ENCODE assay signal across 8 mouse cellular contexts in the genomic region with DNA sequence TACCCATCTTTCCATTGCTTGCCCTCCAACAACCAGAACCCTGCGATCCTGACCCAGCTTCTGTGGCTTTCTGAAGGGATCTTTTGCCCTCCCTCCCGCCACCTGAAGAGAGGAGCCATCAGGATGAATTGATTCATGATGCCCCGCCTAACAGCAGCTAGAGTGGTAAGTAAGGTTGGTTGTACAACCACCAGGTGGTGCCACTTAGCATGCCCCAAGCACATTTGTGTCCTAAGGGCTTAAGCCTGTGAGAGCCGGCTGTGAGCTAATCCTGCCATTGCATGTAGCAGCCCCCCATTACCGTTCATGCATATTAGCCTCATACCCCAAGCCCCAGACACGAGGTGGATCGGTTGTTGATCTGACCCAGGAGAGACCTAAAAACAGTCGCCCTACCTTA. TPM values are rescaled to one million over a fixed set of nuclear protein-coding genes. Genes with fewer than 3 reads are reported as not detected.
DNase-seq lines count a peak whose midpoint lies in the region; ATAC-seq and TF ChIP-seq lines count a peak whose summit lies in the region.

No protein-coding gene starts in this region.

- peak; percentile 74 for DNase-seq in cerebellum, adult 11-12 months
- peak; percentile 74 to 78 for DNase-seq in cerebellum, postnatal 10 days
- peak in 1 of 2 experiments; percentile 65 for DNase-seq in heart, adult 2 months
- peak; percentile 74 for DNase-seq in lung, postnatal 14 days
- peak; percentile 22 for DNase-seq in right cerebral cortex, postnatal 4 days

- H3K27me3 ChIP-seq in ES-Bruce4 (ENCODE audit: control insufficient read depth, insufficient read depth, low read length, poor library complexity, severe bottlenecking): no peaks in the 10 kb centered on the region
- H3K27me3 ChIP-seq in heart, adult 2 months (ENCODE audit: control insufficient read depth, insufficient read depth, low read length): no peaks in the 10 kb centered on the region
- H3K27me3 ChIP-seq in kidney, embryonic 14.5 days (ENCODE audit: control insufficient read depth, insufficient read depth, low read length): no peaks in the 10 kb centered on the region

- H3K9ac ChIP-seq in ES-Bruce4 (ENCODE audit: low read depth, poor library complexity, severe bottlenecking): peak overlapping the region; percentile 94
- no peak overlapping the region; the same call in 1 of the 2 replicates for H3K9ac ChIP-seq in heart, adult 2 months (ENCODE audit: low read depth, low read length)
- H3K9ac ChIP-seq in kidney, embryonic 14.5 days (ENCODE audit: low read depth, low read length): peak overlapping the region; percentile 89; the same call in 1 of the 2 replicates

- H3K4me1 ChIP-seq in ES-Bruce4 (ENCODE audit: control insufficient read depth, insufficient read depth, low read length): peaks cover 5% of the 10 kb centered on the region
- peaks cover 7% of the 10 kb centered on the region for H3K4me1 ChIP-seq in heart, adult 2 months (ENCODE audit: control insufficient read depth, insufficient read depth, low read length)
- H3K4me1 ChIP-seq in kidney, embryonic 14.5 days (ENCODE audit: control insufficient read depth, insufficient read depth, low read length): peaks cover 30% of the 10 kb centered on the region

- no peak for TF ChIP-seq EP300 in ES-Bruce4 (IDR thresholded peaks at IDR 0.05; ENCODE audit: insufficient read depth, low read depth, low read length)
- no peak for TF ChIP-seq EP300 in heart, adult 2 months (IDR thresholded peaks at IDR 0.05; ENCODE audit: insufficient read depth, low read depth, low read length)

- peak overlapping the region; percentile 61 for H3K4me3 ChIP-seq in ES-Bruce4 (ENCODE audit: low read depth, low read length)
- H3K4me3 ChIP-seq in heart, adult 2 months: peak overlapping the region; percentile 84; the same call in 1 of the 2 replicates
- H3K4me3 ChIP-seq in kidney, embryonic 14.5 days (ENCODE audit: low read length): peak overlapping the region; percentile 87; the same call in 1 of the 2 replicates

- WGBS in heart, adult 2 months: 12% methylated on average over 8 of the region's 8 CpGs
- WGBS in kidney, embryonic 14.5 days: 2% methylated on average over 8 of the region's 8 CpGs

- no peak for ATAC-seq in cerebellum, adult (ENCODE audit: insufficient number of reproducible peaks, low FRiP score, low TSS enrichment)
- ATAC-seq in kidney, embryonic 14.5 days (ENCODE audit: low FRiP score, low TSS enrichment): no peak

- peak overlapping the region; percentile 72 for H3K4me2 ChIP-seq in kidney, embryonic 14.5 days (replicated peaks; ENCODE audit: low read depth, low read length)

- H3K27ac ChIP-seq in ES-Bruce4 (ENCODE audit: insufficient read depth, low read length): peak overlapping the region; percentile 71
- peak overlapping the region; percentile 89 for H3K27ac ChIP-seq in heart, adult 2 months
- H3K27ac ChIP-seq in kidney, embryonic 14.5 days (ENCODE audit: low read depth, low read length): peak overlapping the region; percentile 96

- H3K79me2 ChIP-seq in heart, adult 2 months (replicated peaks; ENCODE audit: control insufficient read depth, insufficient read depth, low read length): peaks cover 2% of the 10 kb centered on the region; the same call in 1 of the 2 replicates

- no peaks in the 10 kb centered on the region for H3K9me3 ChIP-seq in ES-Bruce4 (replicated peaks; ENCODE audit: control insufficient read depth, insufficient read depth, low read length, poor library complexity, severe bottlenecking)
- no peaks in the 10 kb centered on the region for H3K9me3 ChIP-seq in kidney, embryonic 14.5 days (ENCODE audit: control insufficient read depth, low read length)

- TF ChIP-seq CTCF in ES-Bruce4 (IDR thresholded peaks at IDR 0.05; ENCODE audit: low read depth, low read length): peak; percentile 55
- peak; percentile 51 for TF ChIP-seq CTCF in heart, adult 2 months (IDR thresholded peaks at IDR 0.05)

- H3K36me3 ChIP-seq in ES-Bruce4 (ENCODE audit: control insufficient read depth, insufficient read depth, low read length, poor library complexity, severe bottlenecking): no peaks in the 10 kb centered on the region
- no peaks in the 10 kb centered on the region for H3K36me3 ChIP-seq in heart, adult 2 months (ENCODE audit: control insufficient read depth, insufficient read depth, low read length)
- H3K36me3 ChIP-seq in kidney, embryonic 14.5 days (ENCODE audit: control insufficient read depth, insufficient read depth, low read length): peaks cover 11% of the 10 kb centered on the region; the same call in 1 of the 2 replicates

- intact Hi-C loops in heart, adult 2 months (cut with DNase I): loop anchor here (2.0 kb wide), 2 partner anchors 24 to 80 kb away; a partner anchor contains a TSS

- TF ChIP-seq POLR2A in ES-Bruce4 (IDR thresholded peaks at IDR 0.05; ENCODE audit: insufficient read depth, low read length): no peak
- no peak for TF ChIP-seq POLR2A in heart, adult 2 months (IDR thresholded peaks at IDR 0.05; ENCODE audit: insufficient read depth, low read depth, low read length)

RNA-seq across cellular contexts. Expression of a gene that starts 1.8 kb away (rescaled TPM):
- polyA plus RNA-seq in ES-Bruce4 (2011; ENCODE audit: insufficient read depth, insufficient read length, low read depth, missing spikeins): 24.9 TPM in 2 replicates
- 1 to 10 TPM; 4.0 to 4.4 TPM for total RNA-seq in heart, adult 2 months (2021)
- 3.6 and 5.5 TPM in 2 replicates for polyA plus RNA-seq in heart, adult 2 months (2012; rRNA removed)
- 10.1 and 10.2 TPM in 2 replicates for polyA plus RNA-seq in kidney, embryonic 14.5 days (2014; fragmentation: Nextera tagmentation; extraction: Ambion mirVana)

RNA-seq across cellular contexts. Expression of a gene that starts 11.2 kb away (rescaled TPM):
- 35.8 and 49.5 TPM in 2 replicates for polyA plus RNA-seq in ES-Bruce4 (2011; ENCODE audit: insufficient read depth, insufficient read length, low read depth, missing spikeins)
- 10 to 100 TPM; 40.2 to 46.9 TPM for total RNA-seq in heart, adult 2 months (2021)
- 67.3 and 80.0 TPM in 2 replicates for polyA plus RNA-seq in heart, adult 2 months (2012; rRNA removed)
- polyA plus RNA-seq in kidney, embryonic 14.5 days (2014; fragmentation: Nextera tagmentation; extraction: Ambion mirVana): 125 and 130 TPM in 2 replicates

RNA-seq across cellular contexts. Expression of a gene that starts 17.6 kb away (rescaled TPM):
- 29.5 and 32.8 TPM in 2 replicates for polyA plus RNA-seq in ES-Bruce4 (2011; ENCODE audit: insufficient read depth, insufficient read length, low read depth, missing spikeins)
- total RNA-seq in heart, adult 2 months (2021): 10 to 100 TPM; 11.6 to 12.3 TPM
- polyA plus RNA-seq in heart, adult 2 months (2012; rRNA removed): 19.5 and 19.8 TPM in 2 replicates
- 25.8 and 31.3 TPM in 2 replicates for polyA plus RNA-seq in kidney, embryonic 14.5 days (2014; fragmentation: Nextera tagmentation; extraction: Ambion mirVana)

RNA-seq across cellular contexts. Expression of a gene that starts 23.8 kb away (rescaled TPM):
- polyA plus RNA-seq in ES-Bruce4 (2011; ENCODE audit: insufficient read depth, insufficient read length, low read depth, missing spikeins): 58.4 and 68.9 TPM in 2 replicates
- total RNA-seq in heart, adult 2 months (2021): 10 to 100 TPM; 20.8 to 26.9 TPM
- 58.9 and 60.5 TPM in 2 replicates for polyA plus RNA-seq in heart, adult 2 months (2012; rRNA removed)
- polyA plus RNA-seq in kidney, embryonic 14.5 days (2014; fragmentation: Nextera tagmentation; extraction: Ambion mirVana): 88.5 and 103 TPM in 2 replicates

RNA-seq across cellular contexts. Expression of a gene that starts 23.8 kb away (rescaled TPM):
- polyA plus RNA-seq in ES-Bruce4 (2011; ENCODE audit: insufficient read depth, insufficient read length, low read depth, missing spikeins): 3.6 and 5.4 TPM in 2 replicates
- total RNA-seq in heart, adult 2 months (2021): 1 to 10 TPM in 1 of 2 experiments, under 1 TPM in 1; 0.60 to 1.1 TPM
- polyA plus RNA-seq in heart, adult 2 months (2012; rRNA removed): 1.0 and 2.5 TPM in 2 replicates
- polyA plus RNA-seq in kidney, embryonic 14.5 days (2014; fragmentation: Nextera tagmentation; extraction: Ambion mirVana): 8.0 and 8.8 TPM in 2 replicates
